Mouse (Mus musculus): ENCODE results near the gene Hist2h2aa1. TPM values are rescaled to one million over a fixed set of nuclear protein-coding genes. Genes with fewer than 3 reads are reported as not detected.

The Hist2h2aa1 gene
- total and polyA plus RNA-seq, 3 experiments: 0.64 to 1,515 (median 113) TPM

DNA sequence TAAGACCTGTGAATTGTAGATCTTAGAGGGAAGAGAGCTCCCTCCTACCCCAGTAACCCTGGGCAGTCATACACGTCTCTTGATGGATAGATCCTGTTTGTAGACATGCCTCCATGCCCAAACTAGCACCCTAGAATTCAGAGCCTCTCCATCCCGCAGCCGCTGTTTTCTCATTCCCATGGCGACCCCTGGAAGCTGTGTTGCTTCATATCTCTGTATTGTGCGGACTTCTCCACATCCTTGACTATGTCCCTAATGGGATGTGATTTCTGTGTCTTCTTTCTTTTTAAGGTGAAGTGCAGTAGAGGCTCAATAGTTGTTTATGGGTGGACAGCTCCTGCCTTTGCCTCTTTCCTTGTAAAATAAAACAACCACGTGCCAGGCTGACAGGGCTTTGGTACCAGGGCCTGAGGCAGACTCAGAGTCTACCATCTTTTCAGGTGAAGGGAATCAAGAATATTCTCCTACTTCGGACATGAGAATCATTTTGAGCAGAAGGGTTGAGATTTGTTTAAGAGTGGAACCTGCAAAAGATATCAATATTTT is 19.2 kb downstream of the Hist2h2aa1 start:
- in situ Hi-C loops (cut with MboI; ENCODE audit: low pct_ligation_motif_present, low pct_unique_long_range_greater_than_20kb, low sequenced_read_pairs): no loop called here
- Histone ChIP-seq H3K27ac (ENCODE audit: insufficient read depth, low read depth) (peak overlapping the region; percentile 90), H3K9me3 (replicated peaks; ENCODE audit: low read length) (no peaks in the 10 kb centered on the region), H3K4me1 (ENCODE audit: control insufficient read depth in 1 of 2, insufficient read depth in 2 of 2) (peaks cover 0 to 48% of the 10 kb centered on the region in 2 experiments; a peak in 3 of 4 replicates), H3K4me3 (replicated peaks in 1 of 3; ENCODE audit: low read depth in 2 of 3, low read length in 2 of 3, poor library complexity in 1 of 3) (peak overlapping the region; percentile 62 to 64 (median 63)), H3K79me2 (replicated peaks; ENCODE audit: control insufficient read depth, extremely low read depth, insufficient read depth, poor library complexity, severe bottlenecking) (0 out of 2 replicates have a peak, but pooled peaks cover 10% of the 10 kb centered on the region), H3K27me3 (replicated peaks) (no peaks in the 10 kb centered on the region), H3K36me3 (replicated peaks in 1 of 2; ENCODE audit: control insufficient read depth in 1 of 2, insufficient read depth in 1 of 2, low read length in 1 of 2) (no peaks in the 10 kb centered on the region), H3K4me2 (ENCODE audit: insufficient read depth, low read depth, poor library complexity, severe bottlenecking) (peak overlapping the region; percentile 96), H3K9ac (ENCODE audit: insufficient read depth, low read depth) (peak overlapping the region; percentile 85)
- no peak for TF ChIP-seq TBP (conservative IDR thresholded peaks at IDR 0.05; ENCODE audit: low read depth, low read length)
- no peak for TF ChIP-seq POLR2A (IDR thresholded peaks at IDR 0.05; ENCODE audit: low read depth, low read length)
- no peak for TF ChIP-seq USF2 (conservative IDR thresholded peaks at IDR 0.05; ENCODE audit: low read depth, low read length)
- TF ChIP-seq MYC (IDR thresholded peaks at IDR 0.05; ENCODE audit: low read depth, low read length): peak; percentile 17; the same call in 1 of the 2 replicates
- TF ChIP-seq UBTF (IDR thresholded peaks at IDR 0.05; ENCODE audit: low read depth, low read length): no peak
- peak; percentile 91 for TF ChIP-seq MXI1 (IDR thresholded peaks at IDR 0.05; ENCODE audit: low read depth, low read length)
- TF ChIP-seq ZNF384 (IDR thresholded peaks at IDR 0.05; ENCODE audit: low read depth, low read length): no peak
- no peak for TF ChIP-seq MEF2A (IDR thresholded peaks at IDR 0.05; ENCODE audit: borderline replicate concordance, low read depth, low read length)
- 0 out of 2 replicates have a peak, but pooled peaks have one; percentile 17 for TF ChIP-seq SIN3A (IDR thresholded peaks at IDR 0.05; ENCODE audit: low read length)
- no peak for TF ChIP-seq MAZ (IDR thresholded peaks at IDR 0.05; ENCODE audit: low read depth, low read length)
- TF ChIP-seq ELF1 (IDR thresholded peaks at IDR 0.05; ENCODE audit: low read depth, low read length): no peak
- peak; percentile 66; the same call in 1 of the 2 replicates for TF ChIP-seq MAX (IDR thresholded peaks at IDR 0.05; ENCODE audit: low read length)
- no peak for TF ChIP-seq PAX5 (IDR thresholded peaks at IDR 0.05; ENCODE audit: low read length)
- no peak for TF ChIP-seq E2F4 (IDR thresholded peaks at IDR 0.05; ENCODE audit: insufficient replicate concordance, low read depth, low read length)
- TF ChIP-seq RAD21 (IDR thresholded peaks at IDR 0.05; ENCODE audit: low read depth, low read length): no peak
- no peak for TF ChIP-seq BHLHE40 (IDR thresholded peaks at IDR 0.05; ENCODE audit: low read depth, low read length)
- TF ChIP-seq SMC3 (IDR thresholded peaks at IDR 0.05; ENCODE audit: low read depth, low read length): no peak
- TF ChIP-seq KAT2A (IDR thresholded peaks at IDR 0.05; ENCODE audit: insufficient replicate concordance, low read length): no peak
- peak; percentile 6; the same call in 1 of the 2 replicates for TF ChIP-seq NELFE (IDR thresholded peaks at IDR 0.05; ENCODE audit: low read depth, low read length)
- no peak for TF ChIP-seq POLR2AphosphoS2 (IDR thresholded peaks at IDR 0.05; ENCODE audit: low read depth, low read length)
- no peak for TF ChIP-seq ZKSCAN1 (IDR thresholded peaks at IDR 0.05; ENCODE audit: borderline replicate concordance, low read depth, low read length)
- no peak for TF ChIP-seq EP300 (IDR thresholded peaks at IDR 0.05; ENCODE audit: low read length)
- no peak for TF ChIP-seq ZC3H11A (IDR thresholded peaks at IDR 0.05; ENCODE audit: low read depth, low read length)
- no peak for TF ChIP-seq JUN (IDR thresholded peaks at IDR 0.05; ENCODE audit: insufficient read depth, low read depth, low read length)
- no peak for TF ChIP-seq HCFC1 (IDR thresholded peaks at IDR 0.05; ENCODE audit: low read depth, low read length)
- TF ChIP-seq ZMIZ1 (IDR thresholded peaks at IDR 0.05; ENCODE audit: low read depth, low read length): no peak
- dilution Hi-C loops (cut with MboI; ENCODE audit: extremely low pct_ligation_motif_present, extremely low pct_unique_long_range_greater_than_20kb, low sequenced_read_pairs): no loop called here
- DNase-seq (ENCODE audit: extremely low read depth): peak; percentile 37

Measured in CH12.LX (cell line).